Mouse (Mus musculus) liver, embryonic 15.5 days (tissue): ENCODE measurements around the gene Bbs10. TPM values are rescaled to one million over a fixed set of nuclear protein-coding genes. Genes with fewer than 3 reads are reported as not detected.
A peak's percentile ranks its signal among the peaks of the same experiment; 100 is the strongest.

Source experiments
- ATAC-seq: fragments of 200-750 bp; cut with Nextera tagmentation; 2 replicates; pipeline ENCODE4 v1.8.0; 2017; ENCODE audit warnings: moderate number of reproducible peaks, mild to moderate bottlenecking, moderate library complexity; ENCODE audit not compliant: insufficient read depth
- H3K27ac ChIP-seq: fragments of 300-500 bp; sonication (generic); replicated peaks from 2 replicates; pipeline ENCODE4 v1.5.1; 2015; ENCODE audit warnings: mild to moderate bottlenecking, inconsistent platforms
- H3K27me3 ChIP-seq: fragments of 300-500 bp; sonication (generic); 2 replicates; pipeline ENCODE4 v1.6.1; 2015; ENCODE audit warnings: mild to moderate bottlenecking, inconsistent platforms
- H3K36me3 ChIP-seq: fragments of 300-500 bp; sonication (generic); replicated peaks from 2 replicates; pipeline ENCODE4 v1.6.1; 2015; ENCODE audit warnings: moderate library complexity, mild to moderate bottlenecking, inconsistent platforms
- H3K4me1 ChIP-seq: fragments of 300-500 bp; sonication (generic); replicated peaks from 2 replicates; pipeline ENCODE4 v1.6.1; 2015; ENCODE audit warnings: inconsistent platforms
- H3K4me2 ChIP-seq: fragments of 300-500 bp; sonication (generic); 2 replicates; pipeline ENCODE4 v1.6.1; 2015; ENCODE audit warnings: moderate library complexity, mild to moderate bottlenecking, inconsistent platforms
- H3K4me3 ChIP-seq: fragments of 300-500 bp; sonication (generic); replicated peaks from 2 replicates; pipeline ENCODE4 v1.5.1; 2015; ENCODE audit warnings: mild to moderate bottlenecking, inconsistent platforms
- H3K9ac ChIP-seq: fragments of 300-500 bp; sonication (generic); 2 replicates; pipeline ENCODE4 v1.6.1; 2015; ENCODE audit warnings: moderate library complexity, mild to moderate bottlenecking, inconsistent platforms
- H3K9me3 ChIP-seq: fragments of 300-500 bp; sonication (generic); replicated peaks from 2 replicates; pipeline ENCODE4 v1.6.1; 2016; ENCODE audit warnings: inconsistent platforms
- WGBS: fragments of 180-500 bp; shearing (Covaris S2); methylation state at CpG from one replicate; pipeline ENCODE4 v1.1.7; 2015; ENCODE audit warnings: mixed read lengths; ENCODE audit not compliant: insufficient replicate concordance; 5-methylcytosine and 5-hydroxymethylcytosine counted together
- polyA plus RNA-seq: library from polyadenylated mRNA; unstranded; fragments of >200 nt; fragmentation: Nextera tagmentation; extraction: Ambion mirVana; gene quantifications from 2 replicates; pipeline ENCODE4 v1.2.1, GENCODE M21; 2015

The Bbs10 gene
- polyA plus RNA-seq = 1.3 and 1.7 TPM in 2 replicates

- Histone ChIP-seq H3K4me1 (peaks cover 23% of the 10 kb centered on the region), H3K27ac (peak within 1 kb of the TSS; percentile 64; the same call in 1 of the 2 replicates), H3K9ac (peak within 1 kb of the TSS; percentile 62), H3K4me2 (peak within 1 kb of the TSS; percentile 89), H3K36me3 (0 out of 2 replicates have a peak, but pooled peaks cover under 1% of the 10 kb centered on the region), H3K9me3 (no peaks in the 10 kb centered on the region), H3K4me3 (peak within 1 kb of the TSS; percentile 81), H3K27me3 (no peaks in the 10 kb centered on the region)
- WGBS = 1% methylated on average over 54 of the region's 54 CpGs
- peak; percentile 97 for ATAC-seq
These were observed at the start of gene Bbs10 for GRCm38 (mm10) chr10:111298140-111299098. Gene Bbs10 (plus strand): TSS chr10:111298679.

GRCm38 (mm10) chr10:111250192-111250591 is 48.3 kb upstream of the Bbs10 start:
- 35% methylated on average over 4 of the region's 4 CpGs for WGBS
- Histone ChIP-seq H3K9ac (no peak overlapping the region), H3K4me1 (peaks cover 6% of the 10 kb centered on the region), H3K4me3 (no peak overlapping the region), H3K9me3 (no peaks in the 10 kb centered on the region), H3K4me2 (no peak overlapping the region), H3K27ac (no peak overlapping the region), H3K36me3 (0 out of 2 replicates have a peak, but pooled peaks cover 2% of the 10 kb centered on the region), H3K27me3 (no peaks in the 10 kb centered on the region)
- peak; percentile 73; the same call in 1 of the 2 replicates for ATAC-seq

- Histone ChIP-seq H3K4me1 (peaks cover 11% of the 10 kb centered on the region), H3K4me3 (no peak overlapping the region), H3K27me3 (no peaks in the 10 kb centered on the region), H3K9ac (no peak overlapping the region), H3K27ac (no peak overlapping the region), H3K36me3 (peaks cover 9% of the 10 kb centered on the region; the same call in 1 of the 2 replicates), H3K4me2 (no peak overlapping the region), H3K9me3 (no peaks in the 10 kb centered on the region)
- ATAC-seq = no peak
- WGBS = 71% methylated on average over 5 of the region's 5 CpGs
These were observed 46.8 kb upstream of the Bbs10 start for GRCm38 (mm10) chr10:111251666-111252065.

GRCm38 (mm10) chr10:111255228-111255627 is 43.3 kb upstream of the Bbs10 start:
- no peaks in the 10 kb centered on the region for H3K9me3 ChIP-seq
- H3K27ac ChIP-seq = no peak overlapping the region
- no peak overlapping the region for H3K4me3 ChIP-seq
- WGBS = 86% methylated on average over 6 of the region's 6 CpGs
- no peak overlapping the region for H3K9ac ChIP-seq
- no peak overlapping the region for H3K4me2 ChIP-seq
- no peaks in the 10 kb centered on the region for H3K27me3 ChIP-seq
- H3K4me1 ChIP-seq = peaks cover 5% of the 10 kb centered on the region
- ATAC-seq = no peak
- H3K36me3 ChIP-seq = peaks cover 16% of the 10 kb centered on the region; the same call in 1 of the 2 replicates

- 60% methylated on average over 3 of the region's 3 CpGs for WGBS
- Histone ChIP-seq H3K4me1 (peaks cover 5% of the 10 kb centered on the region), H3K9ac (no peak overlapping the region), H3K27me3 (no peaks in the 10 kb centered on the region), H3K4me3 (no peak overlapping the region), H3K36me3 (peaks cover 16% of the 10 kb centered on the region; the same call in 1 of the 2 replicates), H3K27ac (no peak overlapping the region), H3K4me2 (no peak overlapping the region), H3K9me3 (no peaks in the 10 kb centered on the region)
- ATAC-seq = 0 out of 2 replicates have a peak, but pooled peaks have one; percentile 44
These were observed 42.3 kb upstream of the Bbs10 start for GRCm38 (mm10) chr10:111256156-111256555.

- Histone ChIP-seq H3K4me2 (no peak overlapping the region), H3K4me1 (peaks cover 5% of the 10 kb centered on the region), H3K27me3 (no peaks in the 10 kb centered on the region), H3K36me3 (peaks cover 16% of the 10 kb centered on the region; the same call in 1 of the 2 replicates), H3K27ac (no peak overlapping the region), H3K9ac (no peak overlapping the region), H3K4me3 (no peak overlapping the region), H3K9me3 (no peaks in the 10 kb centered on the region)
- WGBS = 82% methylated on average over 3 of the region's 3 CpGs
- no peak for ATAC-seq
These were observed 41.1 kb upstream of the Bbs10 start for GRCm38 (mm10) chr10:111257358-111257757.

GRCm38 (mm10) chr10:111258256-111258655 is 40.2 kb upstream of the Bbs10 start:
- peaks cover 5% of the 10 kb centered on the region for H3K4me1 ChIP-seq
- no peaks in the 10 kb centered on the region for H3K9me3 ChIP-seq
- 72% methylated on average over 3 of the region's 3 CpGs for WGBS
- H3K27ac ChIP-seq = no peak overlapping the region
- no peak for ATAC-seq
- no peak overlapping the region for H3K4me2 ChIP-seq
- no peaks in the 10 kb centered on the region for H3K27me3 ChIP-seq
- H3K9ac ChIP-seq = no peak overlapping the region
- H3K4me3 ChIP-seq = no peak overlapping the region
- H3K36me3 ChIP-seq = peaks cover 16% of the 10 kb centered on the region; the same call in 1 of the 2 replicates

- Histone ChIP-seq H3K9ac (no peak overlapping the region), H3K27me3 (no peaks in the 10 kb centered on the region), H3K9me3 (no peaks in the 10 kb centered on the region), H3K4me1 (no peaks in the 10 kb centered on the region), H3K27ac (no peak overlapping the region), H3K4me3 (no peak overlapping the region), H3K4me2 (no peak overlapping the region), H3K36me3 (peaks cover 77% of the 10 kb centered on the region)
- 88% methylated on average over 15 of the region's 15 CpGs for WGBS
- peak; percentile 22; the same call in 1 of the 2 replicates for ATAC-seq
These were observed 26.8 kb upstream of the Bbs10 start for GRCm38 (mm10) chr10:111271687-111272086.

- H3K4me1 ChIP-seq = no peaks in the 10 kb centered on the region
- H3K9ac ChIP-seq = no peak overlapping the region
- WGBS = 71% methylated on average over 11 of the region's 11 CpGs
- peaks cover 78% of the 10 kb centered on the region for H3K36me3 ChIP-seq
- H3K27me3 ChIP-seq = no peaks in the 10 kb centered on the region
- no peaks in the 10 kb centered on the region for H3K9me3 ChIP-seq
- H3K4me3 ChIP-seq = no peak overlapping the region
- no peak for ATAC-seq
- H3K27ac ChIP-seq = no peak overlapping the region
- H3K4me2 ChIP-seq = no peak overlapping the region
These were observed 25.6 kb upstream of the Bbs10 start for GRCm38 (mm10) chr10:111272905-111273304.

- peaks cover 82% of the 10 kb centered on the region for H3K36me3 ChIP-seq
- no peak overlapping the region for H3K4me3 ChIP-seq
- no peaks in the 10 kb centered on the region for H3K4me1 ChIP-seq
- no peak overlapping the region for H3K9ac ChIP-seq
- no peak overlapping the region for H3K4me2 ChIP-seq
- no peaks in the 10 kb centered on the region for H3K9me3 ChIP-seq
- no peak overlapping the region for H3K27ac ChIP-seq
- no peaks in the 10 kb centered on the region for H3K27me3 ChIP-seq
- no peak for ATAC-seq
- 74% methylated on average over 5 of the region's 5 CpGs for WGBS
These were observed 24.9 kb upstream of the Bbs10 start for GRCm38 (mm10) chr10:111273463-111274088.

- H3K27me3 ChIP-seq = no peaks in the 10 kb centered on the region
- no peaks in the 10 kb centered on the region for H3K9me3 ChIP-seq
- 78% methylated on average over 2 of the region's 2 CpGs for WGBS
- H3K9ac ChIP-seq = no peak overlapping the region
- H3K4me1 ChIP-seq = no peaks in the 10 kb centered on the region
- H3K4me2 ChIP-seq = no peak overlapping the region
- no peak overlapping the region for H3K4me3 ChIP-seq
- peaks cover 79% of the 10 kb centered on the region for H3K36me3 ChIP-seq
- no peak overlapping the region for H3K27ac ChIP-seq
- no peak for ATAC-seq
These were observed 22.7 kb upstream of the Bbs10 start for GRCm38 (mm10) chr10:111275822-111276221.
